Mouse (Mus musculus) liver, adult 2 months (tissue): ENCODE measurements around the gene Klf7.

Source experiments
- CTCF ChIP-seq: fragments of 200-500 bp; IDR thresholded peaks from 2 replicates; pipeline ENCODE4 v1.5.1; 2011; ENCODE audit warnings: low read depth, low read length, control low read depth
- POLR2A ChIP-seq: fragments of 200-500 bp; IDR thresholded peaks from 2 replicates; pipeline ENCODE4 v1.6.1; 2011; ENCODE audit warnings: low read length, control low read depth; ENCODE audit not compliant: insufficient read depth; ENCODE audit errors: extremely low read depth

DNA sequence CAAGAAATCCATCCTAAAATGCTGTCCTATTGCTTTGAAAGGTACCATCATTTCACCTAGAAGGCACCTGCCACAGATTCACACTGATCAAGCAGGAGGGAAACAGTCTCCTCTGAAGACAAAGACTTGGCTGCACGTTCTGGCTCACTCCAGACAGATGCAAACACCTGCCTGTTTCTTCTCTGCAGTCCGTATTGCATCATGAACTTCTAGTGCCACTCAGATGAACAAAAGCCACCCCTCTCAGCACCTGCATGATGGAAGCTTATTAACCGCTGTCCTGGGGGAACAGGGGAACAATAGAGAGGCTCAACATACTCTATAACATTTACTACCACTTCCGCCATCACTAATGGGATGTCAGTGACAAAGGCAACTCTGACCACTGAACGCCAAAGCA, 31.5 kb downstream of the Klf7 start:
- TF ChIP-seq CTCF: no peak
- no peak for TF ChIP-seq POLR2A
